Mouse (Mus musculus): ENCODE data around the gene Trim25. TPM values are rescaled to one million over a fixed set of nuclear protein-coding genes. Genes with fewer than 3 reads are reported as not detected.
"Not testable (repeated sequence)": the region's sequence is repeated elsewhere in the genome, so short reads cannot be mapped to it uniquely, and the experiment has no call there.

Trim25 gene
- total RNA-seq, 2 experiments from 2014 or later = 4.0 to 5.2 TPM

- DNase-seq (ENCODE audit: low spot score in 2 of 2) = peak in 1 of 2 experiments; percentile 32
These were observed 5.6 kb upstream of the Trim25 start for GRCm38 (mm10) chr11:88993625-88994024.

GRCm38 (mm10) chr11:88994492-88994891 lies 4.7 kb upstream of the Trim25 start:
- no peak for DNase-seq (ENCODE audit: low spot score in 2 of 2)

- no peak for DNase-seq (ENCODE audit: low spot score in 2 of 2)
These were observed 3.6 kb upstream of the Trim25 start for GRCm38 (mm10) chr11:88995616-88996015.

GRCm38 (mm10) chr11:88996427-88996826 lies 2.7 kb upstream of the Trim25 start:
- DNase-seq (ENCODE audit: low spot score in 2 of 2) = no peak

- DNase-seq (ENCODE audit: low spot score in 2 of 2) = not testable (repeated sequence)
These were observed 1.8 kb upstream of the Trim25 start for GRCm38 (mm10) chr11:88997343-88997742.

- no peak for DNase-seq (ENCODE audit: low spot score in 2 of 2)
These were observed 770 bp upstream of the Trim25 start for GRCm38 (mm10) chr11:88998406-88998805.

- DNase-seq (ENCODE audit: low spot score in 2 of 2) = no peak
These were observed 749 bp downstream of the Trim25 start for GRCm38 (mm10) chr11:88999723-89000526.

- DNase-seq (ENCODE audit: low spot score in 2 of 2) = no peak
These were observed 1.3 kb downstream of the Trim25 start for GRCm38 (mm10) chr11:89000527-89000819.

- DNase-seq (ENCODE audit: low spot score in 2 of 2) = no peak
These were observed 2.4 kb downstream of the Trim25 start for GRCm38 (mm10) chr11:89001569-89001968.

GRCm38 (mm10) chr11:89002068-89002467 lies 2.9 kb downstream of the Trim25 start:
- no peak for DNase-seq (ENCODE audit: low spot score in 2 of 2)

- DNase-seq (ENCODE audit: low spot score in 2 of 2) = no peak
These were observed 3.4 kb downstream of the Trim25 start for GRCm38 (mm10) chr11:89002621-89003020.

- no peak for DNase-seq (ENCODE audit: low spot score in 2 of 2)
These were observed 3.9 kb downstream of the Trim25 start for GRCm38 (mm10) chr11:89003078-89003477.

GRCm38 (mm10) chr11:89003726-89004125 lies 4.5 kb downstream of the Trim25 start:
- no peak for DNase-seq (ENCODE audit: low spot score in 2 of 2)

- DNase-seq (ENCODE audit: low spot score in 2 of 2) = no peak
These were observed 6.3 kb downstream of the Trim25 start for GRCm38 (mm10) chr11:89005473-89005872.

- no peak for DNase-seq (ENCODE audit: low spot score in 2 of 2)
These were observed 7.2 kb downstream of the Trim25 start for GRCm38 (mm10) chr11:89006404-89006803.

- DNase-seq (ENCODE audit: low spot score in 2 of 2) = no peak
These were observed 8.4 kb downstream of the Trim25 start for GRCm38 (mm10) chr11:89007582-89007981.

GRCm38 (mm10) chr11:89009066-89009465 lies 9.9 kb downstream of the Trim25 start:
- DNase-seq (ENCODE audit: low spot score in 2 of 2) = no peak

GRCm38 (mm10) chr11:89009496-89009895 lies 10.3 kb downstream of the Trim25 start:
- no peak for DNase-seq (ENCODE audit: low spot score in 2 of 2)

- no peak for DNase-seq (ENCODE audit: low spot score in 2 of 2)
These were observed 13.1 kb downstream of the Trim25 start for GRCm38 (mm10) chr11:89012241-89012640.

- no peak for DNase-seq (ENCODE audit: low spot score in 2 of 2)
These were observed 18.5 kb downstream of the Trim25 start for GRCm38 (mm10) chr11:89017514-89018182.

GRCm38 (mm10) chr11:89020681-89021305 lies 21.6 kb downstream of the Trim25 start:
- DNase-seq (ENCODE audit: low spot score in 2 of 2) = no peak

GRCm38 (mm10) chr11:89021687-89022086 lies 22.5 kb downstream of the Trim25 start:
- DNase-seq (ENCODE audit: low spot score in 2 of 2) = no peak

Measured in layer of hippocampus, postnatal 14 days (tissue).